Mouse (Mus musculus) left cerebral cortex, adult 6 months (tissue): ENCODE measurements around the gene Lrp2. TPM values are rescaled to one million over a fixed set of nuclear protein-coding genes. Genes with fewer than 3 reads are reported as not detected.

Experiments used
- long read RNA-seq, 2 experiments: library from polyadenylated mRNA; unstranded; transcript quantifications; one replicate each; pipeline ENCODE4 v2.0.0; 2019 to 2020
- polyA plus RNA-seq: library from polyadenylated mRNA; unstranded; fragments of <200 nt; fragmentation: Nextera tagmentation; gene quantifications from 2 replicates; pipeline ENCODE4 v1.2.3, GENCODE M21; 2021

Gene Lrp2
- polyA plus RNA-seq = 0.05 TPM in 1 of 2 replicates, not detected in the other
- long read RNA-seq, experiment 1, partial matches to known transcripts = 1 of 1 reads
- long read RNA-seq, experiment 1, other reads (novel, unspliced or antisense) = 0 of 1 reads
- long read RNA-seq, experiment 2 = 0 reads

DNA sequence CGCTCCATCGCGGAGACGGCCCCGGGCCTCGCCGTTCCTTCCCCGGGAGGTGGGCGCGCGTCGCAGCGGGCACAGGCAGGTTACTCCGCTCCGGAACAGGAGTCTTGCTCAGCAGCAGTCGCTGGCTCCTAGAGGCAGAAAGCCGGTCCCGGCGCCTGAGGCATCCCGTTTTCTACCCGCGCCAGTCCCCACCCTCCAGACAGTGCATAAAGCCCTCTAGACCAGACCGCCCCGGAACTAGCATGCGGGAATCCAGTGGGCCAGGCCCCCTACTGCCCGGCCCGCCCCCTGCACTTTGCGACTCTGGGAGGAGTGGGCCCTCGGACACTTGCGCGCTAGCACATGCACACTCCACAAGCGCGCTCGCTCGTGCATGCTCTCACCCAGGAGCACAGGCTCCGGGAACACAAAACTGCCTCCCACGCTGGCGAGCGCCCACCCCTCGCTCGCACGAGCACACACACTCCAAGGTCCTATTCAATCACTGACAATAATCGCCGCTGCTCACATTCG lies at the start of gene Lrp2:
Lrp2 (minus strand) TSS at position 180 of the 513 bp plus-strand sequence.

DNA sequence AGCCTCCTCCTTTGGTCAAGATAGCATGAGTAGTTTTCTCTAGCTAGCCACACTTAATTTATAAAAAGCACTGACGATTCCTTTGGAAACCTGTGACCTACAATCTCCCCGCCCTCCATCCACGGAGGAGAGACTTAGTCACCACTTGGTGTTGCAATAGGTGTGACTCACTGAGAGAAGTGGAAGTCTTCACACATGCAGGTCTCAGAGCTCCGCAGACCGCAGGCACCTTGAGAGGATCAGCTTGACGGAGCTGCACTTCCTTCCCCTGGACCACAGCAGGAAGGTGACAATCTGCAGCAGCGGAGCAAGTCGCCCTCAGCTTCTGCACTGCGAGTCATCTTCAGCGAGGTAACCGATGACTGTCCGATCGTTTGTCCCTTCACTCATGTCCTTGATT lies 205.6 kb downstream of the Lrp2 start, which contains the start of gene Dhrs9:
Dhrs9 (plus strand) TSS at position 165 of the 400 bp plus-strand sequence.

Other genes with a start within 250 kb of the Lrp2 start
- gene Abcb11, start 243.4 kb downstream of the Lrp2 start, polyA plus RNA-seq = not detected in 2 replicates
- gene Dhrs9, start 205.6 kb downstream of the Lrp2 start, polyA plus RNA-seq = not detected in 2 replicates
- 14.8 and 16.1 TPM in 2 replicates for gene Bbs5, start 61.1 kb upstream of the Lrp2 start, polyA plus RNA-seq
- 0.09 and 0.29 TPM in 2 replicates for gene Klhl41, start 84.1 kb upstream of the Lrp2 start, polyA plus RNA-seq
- 3.7 TPM in 2 replicates for gene Fastkd1, start 127.5 kb upstream of the Lrp2 start, polyA plus RNA-seq
- 65.9 and 74.6 TPM in 2 replicates for gene Ppig, start 136.5 kb upstream of the Lrp2 start, polyA plus RNA-seq
- 1.6 and 1.9 TPM in 2 replicates for gene Ccdc173, start 203.5 kb upstream of the Lrp2 start, polyA plus RNA-seq
- gene Phospho2, start 203.6 kb upstream of the Lrp2 start, polyA plus RNA-seq = 21.7 and 24.8 TPM in 2 replicates
- gene Klhl23, start 235.9 kb upstream of the Lrp2 start, polyA plus RNA-seq = 22.3 and 26.7 TPM in 2 replicates